Comparison of ENCODE assay signal across 30 mouse cellular contexts in genomic region chr5:92349731-92350130, GRCm38 (mm10). TPM values are rescaled to one million over a fixed set of nuclear protein-coding genes. Genes with fewer than 3 reads are reported as not detected.
DNase-seq lines count a peak whose midpoint lies in the region; ATAC-seq and TF ChIP-seq lines count a peak whose summit lies in the region.
"Had no signal": no experiment of that assay in that cellular context is flagged by ENCODE, and none has a peak within 500 bp of the region (broad histone marks: within the 10 kb centered on the region; RNA-seq: fewer than 3 reads in every experiment).

No protein-coding gene starts in this region.

- H3K4me1 ChIP-seq in liver, adult 2 months (ENCODE audit: control insufficient read depth, insufficient read depth, low read length), result peaks cover 15% of the 10 kb centered on the region
- H3K4me1 ChIP-seq in liver, embryonic 11.5 days (replicated peaks; ENCODE audit: control insufficient read depth, insufficient read depth, low read length), result peaks cover 8% of the 10 kb centered on the region; the same call in 1 of the 2 replicates
- peaks cover 26 to 58% of the 10 kb centered on the region in 2 experiments for H3K4me1 ChIP-seq in CH12.LX (ENCODE audit: control insufficient read depth in 1 of 2, insufficient read depth in 2 of 2)
- H3K4me1 ChIP-seq in liver, embryonic 16.5 days (ENCODE audit: control insufficient read depth, low read depth, low read length), result peaks cover 14% of the 10 kb centered on the region
- peaks cover 8% of the 10 kb centered on the region; the same call in 1 of the 2 replicates for H3K4me1 ChIP-seq in hindbrain, embryonic 10.5 days (replicated peaks)
- H3K4me1 ChIP-seq: embryonic facial prominence, embryonic 12.5 days; embryonic facial prominence, embryonic 15.5 days had no signal

- no peaks in the 10 kb centered on the region for H3K79me2 ChIP-seq in liver, adult 2 months (ENCODE audit: control insufficient read depth, insufficient read depth, low read length)
- H3K79me2 ChIP-seq in CH12.LX (replicated peaks; ENCODE audit: control insufficient read depth, extremely low read depth, insufficient read depth, poor library complexity, severe bottlenecking), result no peaks in the 10 kb centered on the region

- no peaks in the 10 kb centered on the region for H3K27me3 ChIP-seq in liver, adult 2 months (ENCODE audit: control insufficient read depth, insufficient read depth, low read length)
- H3K27me3 ChIP-seq in liver, embryonic 11.5 days (replicated peaks; ENCODE audit: control insufficient read depth, insufficient read depth, low read length), result no peaks in the 10 kb centered on the region; the same call in none of the 2 replicates
- H3K27me3 ChIP-seq in CH12.LX (replicated peaks), result no peaks in the 10 kb centered on the region
- H3K27me3 ChIP-seq in liver, embryonic 16.5 days (ENCODE audit: control insufficient read depth, insufficient read depth, low read depth, low read length), result no peaks in the 10 kb centered on the region
- peaks cover 17% of the 10 kb centered on the region for H3K27me3 ChIP-seq in hindbrain, embryonic 10.5 days (ENCODE audit: insufficient read depth, poor library complexity, severe bottlenecking)
- H3K27me3 ChIP-seq: embryonic facial prominence, embryonic 12.5 days; Patski had no signal

- no peaks in the 10 kb centered on the region for H3K9me3 ChIP-seq in liver, embryonic 11.5 days (ENCODE audit: control insufficient read depth, low read length)
- H3K9me3 ChIP-seq in CH12.LX (replicated peaks; ENCODE audit: low read length), result peaks cover 2% of the 10 kb centered on the region
- no peaks in the 10 kb centered on the region for H3K9me3 ChIP-seq in liver, embryonic 16.5 days (replicated peaks; ENCODE audit: control insufficient read depth, low read length)
- no peaks in the 10 kb centered on the region for H3K9me3 ChIP-seq in hindbrain, embryonic 10.5 days
- H3K9me3 ChIP-seq: embryonic facial prominence, embryonic 12.5 days; embryonic facial prominence, embryonic 15.5 days; G1E had no signal

- H3K4me2 ChIP-seq in liver, embryonic 11.5 days, result no peak overlapping the region
- peak overlapping the region; percentile 57 for H3K4me2 ChIP-seq in CH12.LX (ENCODE audit: insufficient read depth, low read depth, poor library complexity, severe bottlenecking)
- H3K4me2 ChIP-seq in liver, embryonic 16.5 days (ENCODE audit: low read depth, low read length), result peak overlapping the region; percentile 25; the same call in 1 of the 2 replicates
- H3K4me2 ChIP-seq: embryonic facial prominence, embryonic 12.5 days; embryonic facial prominence, embryonic 15.5 days; heart, embryonic 11.5 days had no signal

- ATAC-seq in liver, embryonic 11.5 days (replicated peaks; ENCODE audit: low FRiP score), result no peak
- ATAC-seq in liver, embryonic 16.5 days (ENCODE audit: low read depth), result no peak
- ATAC-seq: forebrain, embryonic 14.5 days; forebrain, postnatal 0 days; hindbrain, postnatal 0 days; Patski had no signal

- H3K9ac ChIP-seq in liver, adult 2 months (ENCODE audit: low read depth, low read length), result no peak overlapping the region
- H3K9ac ChIP-seq in liver, embryonic 11.5 days (ENCODE audit: low read depth, low read length), result no peak overlapping the region
- H3K9ac ChIP-seq in CH12.LX (ENCODE audit: insufficient read depth, low read depth), result no peak overlapping the region
- no peak overlapping the region for H3K9ac ChIP-seq in liver, embryonic 16.5 days (ENCODE audit: low read depth, low read length)
- H3K9ac ChIP-seq: embryonic facial prominence, embryonic 12.5 days; embryonic facial prominence, embryonic 15.5 days; forebrain, postnatal 0 days; hindbrain, embryonic 14.5 days had no signal

- TF ChIP-seq POLR2A in liver, adult 2 months (IDR thresholded peaks at IDR 0.05; ENCODE audit: extremely low read depth, insufficient read depth, low read length), result no peak
- no peak for TF ChIP-seq POLR2A in CH12.LX (IDR thresholded peaks at IDR 0.05; ENCODE audit: low read depth, low read length)

- no peak for TF ChIP-seq RAD21 in CH12.LX (IDR thresholded peaks at IDR 0.05; ENCODE audit: low read depth, low read length)

- H3K27ac ChIP-seq in liver, adult 2 months (replicated peaks; ENCODE audit: insufficient read depth, low read depth, low read length), result peak overlapping the region; percentile 83
- no peak overlapping the region for H3K27ac ChIP-seq in liver, embryonic 11.5 days (ENCODE audit: low read depth, low read length)
- no peak overlapping the region for H3K27ac ChIP-seq in CH12.LX (ENCODE audit: insufficient read depth, low read depth)
- no peak overlapping the region for H3K27ac ChIP-seq in liver, embryonic 16.5 days (ENCODE audit: low read length)
- no peak overlapping the region for H3K27ac ChIP-seq in hindbrain, embryonic 10.5 days
- H3K27ac ChIP-seq: embryonic facial prominence, embryonic 12.5 days; embryonic facial prominence, embryonic 15.5 days; hindbrain, embryonic 14.5 days; hindbrain, postnatal 0 days had no signal

- no peak overlapping the region for H3K4me3 ChIP-seq in liver, adult 2 months (ENCODE audit: insufficient read depth, low read depth, low read length)
- H3K4me3 ChIP-seq in liver, embryonic 11.5 days (ENCODE audit: low read depth, low read length), result no peak overlapping the region
- peak overlapping the region in 1 of 3 experiments; percentile 7 for H3K4me3 ChIP-seq in CH12.LX (replicated peaks in 1 of 3; ENCODE audit: low read depth in 2 of 3, low read length in 2 of 3, poor library complexity in 1 of 3)
- no peak overlapping the region for H3K4me3 ChIP-seq in liver, embryonic 16.5 days (ENCODE audit: low read depth, low read length)
- H3K4me3 ChIP-seq in hindbrain, embryonic 10.5 days, result no peak overlapping the region
- H3K4me3 ChIP-seq: embryonic facial prominence, embryonic 12.5 days; embryonic facial prominence, embryonic 15.5 days had no signal

- dilution Hi-C loops in CH12.LX (cut with MboI; ENCODE audit: extremely low pct_ligation_motif_present, extremely low pct_unique_long_range_greater_than_20kb, low sequenced_read_pairs), result no loop called here

- TF ChIP-seq EP300 in CH12.LX (IDR thresholded peaks at IDR 0.05; ENCODE audit: low read length), result no peak

- 56% methylated on average over 7 of the region's 7 CpGs for WGBS in liver, adult 2 months
- WGBS in liver, embryonic 11.5 days, result 79% methylated on average over 7 of the region's 7 CpGs
- WGBS in liver, embryonic 16.5 days (ENCODE audit: insufficient replicate concordance), result 57% methylated on average over 7 of the region's 7 CpGs
- WGBS in hindbrain, embryonic 10.5 days, result 85% methylated on average over 7 of the region's 7 CpGs

- DNase-seq in heart, adult 11 months, result peak; percentile 70
- DNase-seq in heart, adult 9 months (ENCODE audit: low spot score in 2 of 2), result no peak
- peak; percentile 27 for DNase-seq in liver, adult 2 months (ENCODE audit: extremely low read depth, low read depth, low spot score)
- DNase-seq in liver, embryonic 11.5 days (ENCODE audit: low spot score), result no peak
- no peak for DNase-seq in CH12.LX (ENCODE audit: extremely low read depth)
- no peak for DNase-seq in hindbrain, embryonic 10.5 days (ENCODE audit: low spot score)
- DNase-seq in adrenal gland, adult (ENCODE audit: inconsistent age in 2 of 2, low spot score in 1 of 2), result no peak
- DNase-seq: adrenal gland, adult 8-10 months; adrenal gland, postnatal 25 days; cerebellum, adult 18-20 months; cerebellum, adult 9-10 months; cerebellum, postnatal 14 days; forebrain, postnatal 0 days; gastrocnemius, adult 2 months; gastrocnemius, postnatal 14 days; heart, adult 18-20 months had no signal

- H3K36me3 ChIP-seq in liver, adult 2 months (ENCODE audit: control insufficient read depth, insufficient read depth, low read length), result no peaks in the 10 kb centered on the region
- no peaks in the 10 kb centered on the region for H3K36me3 ChIP-seq in liver, embryonic 11.5 days (ENCODE audit: control insufficient read depth, insufficient read depth, low read length)
- H3K36me3 ChIP-seq in CH12.LX (replicated peaks in 1 of 2; ENCODE audit: control insufficient read depth in 1 of 2, insufficient read depth in 1 of 2, low read length in 1 of 2), result peaks cover 0 to 10% of the 10 kb centered on the region in 2 experiments
- no peaks in the 10 kb centered on the region for H3K36me3 ChIP-seq in liver, embryonic 16.5 days (ENCODE audit: control insufficient read depth, insufficient read depth)
- H3K36me3 ChIP-seq in hindbrain, embryonic 10.5 days, result no peaks in the 10 kb centered on the region
- H3K36me3 ChIP-seq: embryonic facial prominence, embryonic 12.5 days; embryonic facial prominence, embryonic 15.5 days; G1E had no signal

- in situ Hi-C loops in CH12.LX (cut with MboI; ENCODE audit: low pct_ligation_motif_present, low pct_unique_long_range_greater_than_20kb, low sequenced_read_pairs), result no loop called here

- TF ChIP-seq CTCF in liver, adult 2 months (IDR thresholded peaks at IDR 0.05; ENCODE audit: low read depth, low read length), result no peak
- TF ChIP-seq CTCF in CH12.LX (conservative IDR thresholded peaks at IDR 0.05 in 1 of 2, IDR thresholded peaks at IDR 0.05 in 1 of 2; ENCODE audit: low read depth in 2 of 2, low read length in 2 of 2), result no peak

RNA-seq across cellular contexts. Expression of gene Cxcl10, which starts 1.0 kb away (rescaled TPM):
- total RNA-seq in liver, adult 2 months (2014; rRNA removed), result 1.5 and 2.8 TPM in 2 replicates
- polyA plus RNA-seq in liver, adult 2 months (2012; rRNA removed), result 6.7 and 13.2 TPM in 2 replicates
- 6.0 and 6.5 TPM in 2 replicates for polyA plus RNA-seq in liver, embryonic 11.5 days (2014; fragmentation: Nextera tagmentation; extraction: Ambion mirVana)
- total RNA-seq in CH12.LX (2012; rRNA removed) (0.30 and 0.55 TPM in 2 replicates), CH12.LX (2014; rRNA removed) (1.8 and 2.6 TPM in 2 replicates)
- polyA plus RNA-seq in CH12.LX (2012; ENCODE audit: insufficient read length, low read depth), result 4.9 and 5.1 TPM in 2 replicates
- polyA plus RNA-seq in liver, embryonic 16.5 days (2015; fragmentation: Nextera tagmentation; extraction: Ambion mirVana), result 3.5 and 3.8 TPM in 2 replicates
- polyA plus RNA-seq in hindbrain, embryonic 10.5 days (2016; fragmentation: Nextera tagmentation; extraction: Ambion mirVana), result 0.20 and 0.77 TPM in 2 replicates
- total RNA-seq: gastrocnemius, adult 2 months; heart, postnatal 25 days; hindbrain, postnatal 0 days had no signal
- polyA plus RNA-seq: G1E had no signal

RNA-seq across cellular contexts. Expression of gene Art3, which starts 18.1 kb away (rescaled TPM):
- total RNA-seq in liver, adult 2 months (2014; rRNA removed), result 8.5 and 8.6 TPM in 2 replicates
- 1.7 and 1.8 TPM in 2 replicates for polyA plus RNA-seq in liver, adult 2 months (2012; rRNA removed)
- polyA plus RNA-seq in liver, embryonic 11.5 days (2014; fragmentation: Nextera tagmentation; extraction: Ambion mirVana), result 1.1 and 1.8 TPM in 2 replicates
- 0.25 and 0.34 TPM in 2 replicates for total RNA-seq in CH12.LX (2012; rRNA removed)
- total RNA-seq in CH12.LX (2014; rRNA removed), result not detected in 2 replicates
- not detected in 2 replicates for polyA plus RNA-seq in CH12.LX (2012; ENCODE audit: insufficient read length, low read depth)
- polyA plus RNA-seq in liver, embryonic 16.5 days (2015; fragmentation: Nextera tagmentation; extraction: Ambion mirVana), result 0.74 and 0.93 TPM in 2 replicates
- polyA plus RNA-seq in hindbrain, embryonic 10.5 days (2016; fragmentation: Nextera tagmentation; extraction: Ambion mirVana), result 1.6 and 2.7 TPM in 2 replicates
- polyA plus RNA-seq: G1E, Patski had no signal

RNA-seq across cellular contexts. Expression of gene Cxcl9, which starts 21.9 kb away (rescaled TPM):
- 5.3 and 11.9 TPM in 2 replicates for total RNA-seq in liver, adult 2 months (2014; rRNA removed)
- 28.2 and 28.8 TPM in 2 replicates for polyA plus RNA-seq in liver, adult 2 months (2012; rRNA removed)
- polyA plus RNA-seq in liver, embryonic 11.5 days (2014; fragmentation: Nextera tagmentation; extraction: Ambion mirVana), result not detected in 2 replicates
- not detected in 2 replicates for total RNA-seq in CH12.LX (2012; rRNA removed)
- not detected in 2 replicates for total RNA-seq in CH12.LX (2014; rRNA removed)
- polyA plus RNA-seq in CH12.LX (2012; ENCODE audit: insufficient read length, low read depth), result not detected in 2 replicates
- polyA plus RNA-seq in liver, embryonic 16.5 days (2015; fragmentation: Nextera tagmentation; extraction: Ambion mirVana), result 0.20 TPM in 1 of 2 replicates, not detected in the other
- polyA plus RNA-seq in hindbrain, embryonic 10.5 days (2016; fragmentation: Nextera tagmentation; extraction: Ambion mirVana), result not detected in 2 replicates
- total RNA-seq: forebrain, postnatal 0 days; G1E; hindbrain, postnatal 0 days had no signal
- polyA plus RNA-seq: embryonic facial prominence, embryonic 12.5 days; forebrain, embryonic 11.5 days; forebrain, embryonic 14.5 days; forebrain, postnatal 0 days; G1E; heart, embryonic 11.5 days; heart, embryonic 14.5 days; hindbrain, embryonic 11.5 days; hindbrain, embryonic 14.5 days; hindbrain, postnatal 0 days; intestine, embryonic 14.5 days had no signal

RNA-seq across cellular contexts. Expression of gene Sdad1, which starts 39.5 kb away (rescaled TPM):
- 5.6 and 5.7 TPM in 2 replicates for total RNA-seq in liver, adult 2 months (2014; rRNA removed)
- polyA plus RNA-seq in liver, adult 2 months (2012; rRNA removed), result 3.8 and 6.3 TPM in 2 replicates
- 48.7 and 52.9 TPM in 2 replicates for polyA plus RNA-seq in liver, embryonic 11.5 days (2014; fragmentation: Nextera tagmentation; extraction: Ambion mirVana)
- total RNA-seq in CH12.LX (2012; rRNA removed) (43.6 and 51.7 TPM in 2 replicates), CH12.LX (2014; rRNA removed) (62.9 and 63.7 TPM in 2 replicates)
- 72.9 and 95.3 TPM in 2 replicates for polyA plus RNA-seq in CH12.LX (2012; ENCODE audit: insufficient read length, low read depth)
- polyA plus RNA-seq in liver, embryonic 16.5 days (2015; fragmentation: Nextera tagmentation; extraction: Ambion mirVana), result 14.5 and 15.0 TPM in 2 replicates
- polyA plus RNA-seq in hindbrain, embryonic 10.5 days (2016; fragmentation: Nextera tagmentation; extraction: Ambion mirVana), result 35.3 and 53.7 TPM in 2 replicates

Comparison
In these comparisons a context has a peak if more than half of its experiments do, and no peak if none do; other contexts are left out.
1. DNase-seq: peak in heart, adult 11 months (single experiment) and liver, adult 2 months (single experiment); none in heart, adult 9 months (0 of 2), liver, embryonic 11.5 days (single experiment), CH12.LX (single experiment), hindbrain, embryonic 10.5 days (single experiment) and adrenal gland, adult (0 of 2).
2. RNA of gene Cxcl9, which starts 21.9 kb away (polyA plus RNA-seq): 28.2 to 28.8 TPM in liver, adult 2 months; 0.20 TPM in liver, embryonic 16.5 days, not detected in liver, embryonic 11.5 days, not detected in CH12.LX and not detected in hindbrain, embryonic 10.5 days; every median in the first group is over 10 times any median in the second.